Mouse (Mus musculus): Measurements from ENCODE around the gene Gadd45gip1.
A peak's percentile ranks its signal among the peaks of the same experiment; 100 is the strongest.
"Not testable (repeated sequence)": the region's sequence is repeated elsewhere in the genome, so short reads cannot be mapped to it uniquely, and the experiment has no call there.

Gene Gadd45gip1

GRCm38 (mm10) chr8:84797971-84798370 is 33.4 kb upstream of the Gadd45gip1 start:
- peak; percentile 36 for DNase-seq

- peak; percentile 39 for DNase-seq
Measured at GRCm38 (mm10) chr8:84798446-84799135, 32.7 kb upstream of the Gadd45gip1 start.

GRCm38 (mm10) chr8:84799136-84799931 is 32.0 kb upstream of the Gadd45gip1 start:
- peak; percentile 64 for DNase-seq

GRCm38 (mm10) chr8:84799999-84800831 is 31.1 kb upstream of the Gadd45gip1 start, which contains the start of gene Nfix:
Nfix (minus strand) TSS chr8:84800344.
- peak; percentile 67 for DNase-seq

GRCm38 (mm10) chr8:84806031-84806430 is 25.3 kb upstream of the Gadd45gip1 start:
- DNase-seq: no peak

GRCm38 (mm10) chr8:84809109-84809940 is 22.0 kb upstream of the Gadd45gip1 start:
- DNase-seq: no peak

- no peak for DNase-seq
Measured at GRCm38 (mm10) chr8:84809941-84810280, 21.4 kb upstream of the Gadd45gip1 start.

GRCm38 (mm10) chr8:84810896-84811295 is 20.4 kb upstream of the Gadd45gip1 start:
- DNase-seq: peak; percentile 96

GRCm38 (mm10) chr8:84811303-84811702 is 20.0 kb upstream of the Gadd45gip1 start:
- no peak for DNase-seq

- DNase-seq: peak; percentile 76
Measured at GRCm38 (mm10) chr8:84813059-84813458, 18.3 kb upstream of the Gadd45gip1 start.

GRCm38 (mm10) chr8:84813830-84814229 is 17.5 kb upstream of the Gadd45gip1 start:
- no peak for DNase-seq

GRCm38 (mm10) chr8:84814240-84814554 is 17.1 kb upstream of the Gadd45gip1 start:
- no peak for DNase-seq

- DNase-seq: no peak
Measured at GRCm38 (mm10) chr8:84814555-84815441, 16.5 kb upstream of the Gadd45gip1 start.

- DNase-seq: peak; percentile 94
Measured at GRCm38 (mm10) chr8:84815547-84815946, 15.8 kb upstream of the Gadd45gip1 start.

- no peak for DNase-seq
Measured at GRCm38 (mm10) chr8:84816117-84816516, 15.2 kb upstream of the Gadd45gip1 start.

- DNase-seq: no peak
Measured at GRCm38 (mm10) chr8:84822723-84823122, 8.6 kb upstream of the Gadd45gip1 start, which contains the start of gene Dand5. Dand5 (minus strand) TSS chr8:84822823.

GRCm38 (mm10) chr8:84823653-84824052 is 7.7 kb upstream of the Gadd45gip1 start:
- DNase-seq: peak; percentile 69

- no peak for DNase-seq
Measured at GRCm38 (mm10) chr8:84825636-84826035, 5.7 kb upstream of the Gadd45gip1 start.

- DNase-seq: not testable (repeated sequence)
Measured at GRCm38 (mm10) chr8:84826518-84826917, 4.8 kb upstream of the Gadd45gip1 start.

- peak; percentile 86 for DNase-seq
Measured at GRCm38 (mm10) chr8:84832034-84832717, 854 bp downstream of the Gadd45gip1 start.

All from right cerebral cortex, postnatal 25 days (tissue).